Mouse (Mus musculus): Measurements from ENCODE around the gene Gm5795.
"Not testable (repeated sequence)": the region's sequence is repeated elsewhere in the genome, so short reads cannot be mapped to it uniquely, and the experiment has no call there.

The Gm5795 gene

DNA sequence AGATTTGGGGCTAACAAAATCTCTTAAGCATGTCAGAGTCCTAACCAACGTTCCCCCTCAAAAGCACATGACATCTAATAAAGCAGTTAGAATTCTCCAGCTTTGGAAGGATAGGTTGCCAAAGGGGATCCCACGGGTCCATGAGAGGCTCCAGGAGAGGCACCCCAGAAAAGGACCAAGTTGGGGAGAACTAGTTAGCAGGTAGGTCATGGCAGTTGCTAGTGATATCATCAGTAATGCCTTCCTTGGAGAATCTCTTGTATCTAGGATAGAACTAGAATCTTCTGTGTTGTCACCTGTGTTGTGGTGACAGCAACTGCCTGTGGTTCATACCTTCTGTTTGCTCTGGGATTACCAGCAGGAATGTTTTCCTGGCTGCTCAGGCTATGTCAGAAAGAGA, at the start of gene Gm5795:
Gene Gm5795 (plus strand): TSS at position 301 of the 400 bp plus-strand sequence.
- in situ Hi-C loops (cut with MboI, MseI): not testable (repeated sequence)

DNA sequence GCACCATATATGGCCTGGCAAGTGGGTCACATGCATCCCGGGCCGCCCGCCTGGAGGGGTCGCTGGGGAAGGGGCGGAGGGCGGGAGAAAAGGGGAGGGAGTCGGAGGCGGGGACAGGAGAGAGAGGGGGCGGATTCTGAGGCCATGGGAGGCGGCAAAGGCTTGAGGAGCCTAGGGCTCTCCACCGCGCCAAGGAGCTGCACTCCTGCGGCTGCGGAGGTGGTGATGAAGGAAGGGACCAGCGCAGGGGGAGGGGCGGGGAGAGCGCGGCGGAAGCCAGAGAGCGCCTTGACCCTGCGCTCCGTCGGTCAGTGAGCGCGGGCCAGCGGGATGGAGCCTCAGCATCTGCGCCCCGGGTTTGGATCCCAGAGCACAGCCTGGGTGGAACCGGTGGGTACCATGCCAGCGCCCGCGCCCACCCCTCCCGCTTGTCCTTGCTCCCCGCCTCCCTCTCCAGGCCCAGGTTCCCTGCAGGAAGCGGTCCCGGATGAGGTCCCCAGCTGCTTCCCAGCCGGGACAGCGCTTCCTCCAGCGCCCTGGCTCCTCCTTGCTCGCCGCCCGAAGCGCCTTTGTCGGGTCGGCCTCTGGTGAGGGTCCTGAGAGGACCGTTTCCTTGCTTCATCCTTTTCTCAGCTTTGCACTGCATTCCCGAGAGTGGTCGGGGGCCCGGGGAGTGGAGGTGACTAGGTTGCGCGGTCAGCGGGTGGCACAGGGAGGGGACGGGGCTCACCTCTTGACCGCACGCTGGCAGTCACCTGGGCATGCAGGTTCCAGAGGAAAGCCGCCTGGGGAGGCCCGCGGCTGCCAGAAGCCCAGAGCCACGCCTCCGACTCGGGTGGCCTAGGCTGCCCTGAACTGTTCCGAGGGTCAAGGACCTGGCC, 20.5 kb downstream of the Gm5795 start, which contains the start of gene D830030K20Rik:
Gene D830030K20Rik (plus strand): TSS at position 217 of the 881 bp plus-strand sequence.
- in situ Hi-C loops (cut with MboI, MseI): not testable (repeated sequence)

DNA sequence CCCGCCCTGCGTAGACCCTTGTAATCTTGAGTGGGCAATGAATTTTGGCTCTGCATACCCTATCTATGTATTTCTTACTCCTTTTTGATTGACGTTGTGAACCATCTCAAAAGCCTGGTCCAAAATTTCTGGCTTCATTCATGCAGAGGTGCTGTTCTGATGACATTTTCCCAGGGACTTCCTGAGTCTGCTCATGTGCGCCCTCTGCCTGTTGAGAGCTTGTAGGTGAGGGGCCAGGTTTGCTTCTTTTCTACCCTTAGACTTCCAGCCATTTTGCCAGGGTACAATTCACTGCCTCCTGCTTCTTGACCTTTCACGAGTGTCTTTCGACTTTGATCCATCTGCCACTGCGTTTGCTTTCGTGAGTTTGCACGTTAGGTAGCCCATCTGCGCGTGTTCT, 21.3 kb downstream of the Gm5795 start:
- in situ Hi-C loops (cut with MboI, MseI): not testable (repeated sequence)

Data from T-helper 2 cell (primary cell).